Mouse (Mus musculus) spleen, adult 2 months (tissue): ENCODE data around the gene Sipa1l1.

Experiments
- CTCF ChIP-seq: fragments of 200-500 bp; IDR thresholded peaks from 2 replicates; pipeline ENCODE4 v1.5.1; 2011; ENCODE audit warnings: mild to moderate bottlenecking, inconsistent platforms; ENCODE audit not compliant: insufficient read depth, insufficient read length, insufficient replicate concordance; ENCODE audit errors: extremely low read depth
- POLR2A ChIP-seq: fragments of 200-500 bp; IDR thresholded peaks from 2 replicates; pipeline ENCODE4 v1.6.1; 2011; ENCODE audit warnings: low read depth, low read length, inconsistent platforms

DNA sequence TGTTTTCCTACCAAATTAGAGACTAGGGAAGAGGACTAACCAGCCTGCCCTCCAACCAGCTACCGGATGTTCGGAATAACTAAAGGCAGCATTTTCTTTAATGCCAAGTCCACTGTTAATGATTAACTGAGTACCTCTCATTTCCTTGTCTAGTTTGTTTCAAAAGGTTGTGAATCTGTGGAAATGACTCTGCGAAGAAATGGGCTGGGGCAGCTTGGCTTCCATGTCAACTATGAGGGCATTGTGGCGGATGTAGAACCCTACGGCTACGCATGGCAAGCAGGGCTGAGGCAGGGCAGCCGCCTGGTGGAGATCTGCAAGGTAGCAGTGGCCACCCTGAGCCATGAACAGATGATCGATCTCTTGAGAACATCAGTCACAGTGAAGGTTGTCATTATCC lies 228.1 kb downstream of the Sipa1l1 start:
- TF ChIP-seq POLR2A (no peak), CTCF (no peak)
